ENCODE assay signal across 8 mouse cellular contexts in genomic region chr1:131970661-131971520, GRCm38 (mm10). TPM values are rescaled to one million over a fixed set of nuclear protein-coding genes. Genes with fewer than 3 reads are reported as not detected.
A peak's percentile ranks its signal among the peaks of the same experiment; 100 is the strongest.
DNase-seq lines count a peak whose midpoint lies in the region; ATAC-seq and TF ChIP-seq lines count a peak whose summit lies in the region.

No protein-coding gene starts in this region.

- peak; percentile 28 for DNase-seq in kidney, postnatal 10 days
- DNase-seq in kidney, adult 18-20 months = no peak
- peak; percentile 70 for DNase-seq in retina, embryonic 14.5 days (ENCODE audit: low spot score)
- DNase-seq in testis, postnatal 10 days (ENCODE audit: low spot score) = no peak
- DNase-seq in left cerebral cortex, adult 2 months (ENCODE audit: extremely low spot score in 1 of 2, low spot score in 2 of 2) = no peak

- no peak overlapping the region for H3K4me3 ChIP-seq in embryonic facial prominence, embryonic 13.5 days
- H3K4me3 ChIP-seq in limb, embryonic 13.5 days = no peak overlapping the region
- no peak overlapping the region for H3K4me3 ChIP-seq in left cerebral cortex, adult 2 months

- no peak for ATAC-seq in embryonic facial prominence, embryonic 13.5 days (ENCODE audit: insufficient number of reproducible peaks, insufficient read depth, low FRiP score, low TSS enrichment, low read depth)
- peak; percentile 62 for ATAC-seq in limb, embryonic 13.5 days (ENCODE audit: low FRiP score, low read depth)
- ATAC-seq in megakaryocyte, adult 5-6 weeks (ENCODE audit: poor library complexity, severe bottlenecking) = no peak

- 14% methylated on average over 16 of the region's 16 CpGs for WGBS in embryonic facial prominence, embryonic 13.5 days
- 11% methylated on average over 15 of the region's 16 CpGs for WGBS in limb, embryonic 13.5 days

- H3K27me3 ChIP-seq in embryonic facial prominence, embryonic 13.5 days = peaks cover 32% of the 10 kb centered on the region
- peaks cover 14% of the 10 kb centered on the region for H3K27me3 ChIP-seq in limb, embryonic 13.5 days

- H3K4me1 ChIP-seq in embryonic facial prominence, embryonic 13.5 days = peaks cover 29% of the 10 kb centered on the region
- H3K4me1 ChIP-seq in limb, embryonic 13.5 days = peaks cover 47% of the 10 kb centered on the region

- peak overlapping the region; percentile 11; the same call in 1 of the 2 replicates for H3K27ac ChIP-seq in embryonic facial prominence, embryonic 13.5 days
- H3K27ac ChIP-seq in limb, embryonic 13.5 days = peak overlapping the region; percentile 44; the same call in 1 of the 2 replicates
- no peak overlapping the region for H3K27ac ChIP-seq in left cerebral cortex, adult 2 months

- H3K9me3 ChIP-seq in embryonic facial prominence, embryonic 13.5 days = no peaks in the 10 kb centered on the region
- H3K9me3 ChIP-seq in limb, embryonic 13.5 days = no peaks in the 10 kb centered on the region

- H3K36me3 ChIP-seq in embryonic facial prominence, embryonic 13.5 days = no peaks in the 10 kb centered on the region
- H3K36me3 ChIP-seq in limb, embryonic 13.5 days = no peaks in the 10 kb centered on the region

- peak overlapping the region; percentile 31 for H3K4me2 ChIP-seq in embryonic facial prominence, embryonic 13.5 days
- H3K4me2 ChIP-seq in limb, embryonic 13.5 days (replicated peaks) = peak overlapping the region; percentile 40

- peak overlapping the region; percentile 58 for H3K9ac ChIP-seq in embryonic facial prominence, embryonic 13.5 days
- peak overlapping the region; percentile 26; the same call in 1 of the 2 replicates for H3K9ac ChIP-seq in limb, embryonic 13.5 days

- no peak for TF ChIP-seq CTCF in left cerebral cortex, adult 2 months (IDR thresholded peaks at IDR 0.05)

- intact Hi-C loops in left cerebral cortex, adult 2 months (cut with DNase I) = no loop called here

RNA-seq across cellular contexts. Expression of gene Slc45a3, which starts 8.1 kb away (rescaled TPM):
- polyA plus RNA-seq in embryonic facial prominence, embryonic 13.5 days (2015; fragmentation: Nextera tagmentation; extraction: Ambion mirVana) = 3.2 and 4.0 TPM in 2 replicates
- 3.7 and 4.0 TPM in 2 replicates for polyA plus RNA-seq in limb, embryonic 13.5 days (2015; fragmentation: Nextera tagmentation; extraction: Ambion mirVana)
- total RNA-seq in megakaryocyte, adult 5-6 weeks (2015) = 0.16 and 0.46 TPM in 2 replicates
- total RNA-seq in megakaryocyte, adult 5-6 weeks (2017) = 0.33 TPM in 1 of 2 replicates, not detected in the other
- under 1 TPM; 0.48 to 0.68 TPM for total RNA-seq in left cerebral cortex, adult 2 months (2021)

RNA-seq across cellular contexts. Expression of gene Elk4, which starts 36.5 kb away (rescaled TPM):
- 21.7 and 22.3 TPM in 2 replicates for polyA plus RNA-seq in embryonic facial prominence, embryonic 13.5 days (2015; fragmentation: Nextera tagmentation; extraction: Ambion mirVana)
- 18.0 and 20.2 TPM in 2 replicates for polyA plus RNA-seq in limb, embryonic 13.5 days (2015; fragmentation: Nextera tagmentation; extraction: Ambion mirVana)
- total RNA-seq in megakaryocyte, adult 5-6 weeks (2015) = 90.6 and 94.3 TPM in 2 replicates
- 53.1 and 63.6 TPM in 2 replicates for total RNA-seq in megakaryocyte, adult 5-6 weeks (2017)
- total RNA-seq in left cerebral cortex, adult 2 months (2021) = 10 to 100 TPM; 55.7 to 57.8 TPM

Comparison
In these comparisons a context has a peak if more than half of its experiments do, and no peak if none do; other contexts are left out.
1. DNase-seq: peak in kidney, postnatal 10 days (single experiment) and retina, embryonic 14.5 days (single experiment); none in kidney, adult 18-20 months (single experiment), testis, postnatal 10 days (single experiment) and left cerebral cortex, adult 2 months (0 of 2).